In genomic region chr12:51502724-51503123, GRCm38 (mm10) we compare ENCODE assay signal across 22 mouse cellular contexts.
A peak's percentile ranks its signal among the peaks of the same experiment; 100 is the strongest.
DNase-seq lines count a peak whose midpoint lies in the region; ATAC-seq and TF ChIP-seq lines count a peak whose summit lies in the region.
"Had no signal": no experiment of that assay in that cellular context is flagged by ENCODE, and none has a peak within 500 bp of the region (broad histone marks: within the 10 kb centered on the region; RNA-seq: fewer than 3 reads in every experiment).

No protein-coding gene starts in this region.

- no peaks in the 10 kb centered on the region for H3K4me1 ChIP-seq in kidney, adult 2 months (ENCODE audit: control insufficient read depth, insufficient read depth, low read length)
- no peaks in the 10 kb centered on the region for H3K4me1 ChIP-seq in kidney, embryonic 14.5 days (ENCODE audit: control insufficient read depth, insufficient read depth, low read length)
- H3K4me1 ChIP-seq in liver, embryonic 12.5 days: peaks cover 53% of the 10 kb centered on the region
- H3K4me1 ChIP-seq in liver, embryonic 11.5 days (replicated peaks; ENCODE audit: control insufficient read depth, insufficient read depth, low read length): peaks cover 19% of the 10 kb centered on the region
- H3K4me1 ChIP-seq in liver, postnatal 0 days (ENCODE audit: insufficient read depth): 0 out of 2 replicates have a peak, but pooled peaks cover 5% of the 10 kb centered on the region
- H3K4me1 ChIP-seq in midbrain, embryonic 16.5 days (ENCODE audit: control insufficient read depth, insufficient read depth, low read length): no peaks in the 10 kb centered on the region; the same call in 1 of the 2 replicates

- H3K9ac ChIP-seq in kidney, embryonic 14.5 days (ENCODE audit: low read depth, low read length): no peak overlapping the region
- H3K9ac ChIP-seq in liver, embryonic 12.5 days: no peak overlapping the region
- no peak overlapping the region for H3K9ac ChIP-seq in liver, embryonic 11.5 days (ENCODE audit: low read depth, low read length)
- no peak overlapping the region for H3K9ac ChIP-seq in liver, postnatal 0 days (replicated peaks)
- H3K9ac ChIP-seq in midbrain, embryonic 16.5 days (ENCODE audit: low read depth, low read length): no peak overlapping the region
- H3K9ac ChIP-seq: forebrain, embryonic 13.5 days; hindbrain, embryonic 13.5 days had no signal

- H3K27ac ChIP-seq in kidney, adult 2 months (ENCODE audit: insufficient read depth, low read depth, low read length): no peak overlapping the region
- H3K27ac ChIP-seq in kidney, embryonic 14.5 days (ENCODE audit: low read depth, low read length): no peak overlapping the region
- no peak overlapping the region for H3K27ac ChIP-seq in liver, embryonic 12.5 days
- H3K27ac ChIP-seq in liver, embryonic 11.5 days (ENCODE audit: low read depth, low read length): no peak overlapping the region
- no peak overlapping the region for H3K27ac ChIP-seq in liver, postnatal 0 days (ENCODE audit: low read depth)
- H3K27ac ChIP-seq in midbrain, embryonic 16.5 days (ENCODE audit: low read length): no peak overlapping the region
- H3K27ac ChIP-seq: forebrain, embryonic 10.5 days; forebrain, embryonic 13.5 days; hindbrain, embryonic 10.5 days; hindbrain, embryonic 13.5 days had no signal

- H3K9me3 ChIP-seq in kidney, embryonic 14.5 days (ENCODE audit: control insufficient read depth, low read length): no peaks in the 10 kb centered on the region
- H3K9me3 ChIP-seq in liver, embryonic 12.5 days (replicated peaks): no peaks in the 10 kb centered on the region
- no peaks in the 10 kb centered on the region for H3K9me3 ChIP-seq in liver, embryonic 11.5 days (ENCODE audit: control insufficient read depth, low read length)
- H3K9me3 ChIP-seq in liver, postnatal 0 days (ENCODE audit: low read length): no peaks in the 10 kb centered on the region
- no peaks in the 10 kb centered on the region for H3K9me3 ChIP-seq in midbrain, embryonic 16.5 days (replicated peaks; ENCODE audit: control insufficient read depth, low read length, poor library complexity, severe bottlenecking)
- H3K9me3 ChIP-seq: forebrain, embryonic 10.5 days; forebrain, embryonic 13.5 days; hindbrain, embryonic 10.5 days; hindbrain, embryonic 13.5 days had no signal

- TF ChIP-seq EP300 in liver, postnatal 0 days (IDR thresholded peaks at IDR 0.05; ENCODE audit: low read depth): no peak

- H3K4me3 ChIP-seq in kidney, adult 2 months (ENCODE audit: insufficient read depth, low read depth, low read length): no peak overlapping the region
- no peak overlapping the region for H3K4me3 ChIP-seq in kidney, embryonic 14.5 days (ENCODE audit: low read length)
- H3K4me3 ChIP-seq in liver, embryonic 12.5 days: no peak overlapping the region
- H3K4me3 ChIP-seq in liver, embryonic 11.5 days (ENCODE audit: low read depth, low read length): no peak overlapping the region
- no peak overlapping the region for H3K4me3 ChIP-seq in liver, postnatal 0 days (ENCODE audit: low read depth, low read length)
- H3K4me3 ChIP-seq in midbrain, embryonic 16.5 days (ENCODE audit: low read depth, low read length): no peak overlapping the region
- H3K4me3 ChIP-seq: forebrain, embryonic 10.5 days; forebrain, embryonic 13.5 days; hindbrain, embryonic 10.5 days; hindbrain, embryonic 13.5 days had no signal

- H3K27me3 ChIP-seq in kidney, adult 2 months (replicated peaks; ENCODE audit: control insufficient read depth, insufficient read depth, low read length): no peaks in the 10 kb centered on the region
- H3K27me3 ChIP-seq in kidney, embryonic 14.5 days (ENCODE audit: control insufficient read depth, insufficient read depth, low read length): no peaks in the 10 kb centered on the region
- H3K27me3 ChIP-seq in liver, embryonic 12.5 days (replicated peaks): no peaks in the 10 kb centered on the region; the same call in 1 of the 2 replicates
- H3K27me3 ChIP-seq in liver, embryonic 11.5 days (replicated peaks; ENCODE audit: control insufficient read depth, insufficient read depth, low read length): no peaks in the 10 kb centered on the region
- no peaks in the 10 kb centered on the region for H3K27me3 ChIP-seq in liver, postnatal 0 days (ENCODE audit: insufficient read depth, low read length)
- no peaks in the 10 kb centered on the region for H3K27me3 ChIP-seq in midbrain, embryonic 16.5 days (ENCODE audit: control insufficient read depth, insufficient read depth, low read depth, low read length)
- H3K27me3 ChIP-seq: forebrain, embryonic 13.5 days; hindbrain, embryonic 13.5 days had no signal

- 70% methylated on average over 4 of the region's 4 CpGs for WGBS in kidney, adult 2 months
- 94% methylated on average over 4 of the region's 4 CpGs for WGBS in kidney, embryonic 14.5 days
- WGBS in liver, embryonic 12.5 days (ENCODE audit: insufficient replicate concordance): 71% methylated on average over 4 of the region's 4 CpGs
- 82% methylated on average over 4 of the region's 4 CpGs for WGBS in liver, embryonic 11.5 days
- WGBS in liver, postnatal 0 days (ENCODE audit: insufficient replicate concordance): 56% methylated on average over 4 of the region's 4 CpGs
- WGBS in midbrain, embryonic 16.5 days: 85% methylated on average over 4 of the region's 4 CpGs

- TF ChIP-seq POLR2A in kidney, adult 2 months (IDR thresholded peaks at IDR 0.05; ENCODE audit: low read depth, low read length): no peak

- ATAC-seq in kidney, embryonic 14.5 days (ENCODE audit: low FRiP score, low TSS enrichment): no peak
- ATAC-seq in liver, embryonic 12.5 days: no peak
- ATAC-seq in liver, embryonic 11.5 days (replicated peaks; ENCODE audit: low FRiP score): no peak
- peak; percentile 55 for ATAC-seq in liver, postnatal 0 days
- ATAC-seq in midbrain, embryonic 16.5 days: no peak
- ATAC-seq: activated CD4-positive, CD25-positive, alpha-beta regulatory T cell, adult 4 months; forebrain, embryonic 13.5 days; forebrain, embryonic 16.5 days had no signal

- peak; percentile 26 for DNase-seq in kidney, adult 2 months
- DNase-seq in liver, embryonic 11.5 days (ENCODE audit: low spot score): no peak
- DNase-seq in liver, postnatal 0 days: no peak
- no peak for DNase-seq in heart, postnatal 4 days
- DNase-seq: adrenal gland, adult 8-10 months; adrenal gland, postnatal 25 days; cerebellum, adult 11-12 months; cerebellum, adult 8-10 months; cerebellum, postnatal 10 days; cerebellum, postnatal 36 days; embryo, embryonic 11 days; gastrocnemius, postnatal 10 days; gastrocnemius, postnatal 36 days had no signal

- no peak overlapping the region for H3K4me2 ChIP-seq in kidney, embryonic 14.5 days (replicated peaks; ENCODE audit: low read depth, low read length)
- peak overlapping the region; percentile 52; the same call in 1 of the 2 replicates for H3K4me2 ChIP-seq in liver, embryonic 12.5 days
- no peak overlapping the region for H3K4me2 ChIP-seq in liver, embryonic 11.5 days
- peak overlapping the region; percentile 35; the same call in 1 of the 2 replicates for H3K4me2 ChIP-seq in liver, postnatal 0 days (ENCODE audit: low read depth, low read length)
- H3K4me2 ChIP-seq in midbrain, embryonic 16.5 days (ENCODE audit: low read length): no peak overlapping the region
- H3K4me2 ChIP-seq: forebrain, embryonic 13.5 days; hindbrain, embryonic 13.5 days had no signal

- no peak for TF ChIP-seq CTCF in kidney, adult 2 months (conservative IDR thresholded peaks at IDR 0.05; ENCODE audit: insufficient read depth, insufficient read length, low read depth, low read length)
- no peak for TF ChIP-seq CTCF in liver, postnatal 0 days (IDR thresholded peaks at IDR 0.05; ENCODE audit: low read depth)

- H3K36me3 ChIP-seq in kidney, adult 2 months (ENCODE audit: control insufficient read depth, insufficient read depth, low read length): no peaks in the 10 kb centered on the region
- H3K36me3 ChIP-seq in kidney, embryonic 14.5 days (ENCODE audit: control insufficient read depth, insufficient read depth, low read length): no peaks in the 10 kb centered on the region
- no peaks in the 10 kb centered on the region for H3K36me3 ChIP-seq in liver, embryonic 12.5 days
- H3K36me3 ChIP-seq in liver, embryonic 11.5 days (ENCODE audit: control insufficient read depth, insufficient read depth, low read length): no peaks in the 10 kb centered on the region
- no peaks in the 10 kb centered on the region for H3K36me3 ChIP-seq in liver, postnatal 0 days (replicated peaks; ENCODE audit: insufficient read depth, low read length)
- H3K36me3 ChIP-seq in midbrain, embryonic 16.5 days (ENCODE audit: control insufficient read depth, insufficient read depth, low read length): no peaks in the 10 kb centered on the region
- H3K36me3 ChIP-seq: forebrain, embryonic 10.5 days; hindbrain, embryonic 10.5 days; hindbrain, embryonic 13.5 days had no signal

Comparison
In these comparisons a context has a peak if more than half of its experiments do, and no peak if none do; other contexts are left out.
1. H3K4me2 ChIP-seq: peak in liver, embryonic 12.5 days (single experiment) and liver, postnatal 0 days (single experiment); none in kidney, embryonic 14.5 days (single experiment), liver, embryonic 11.5 days (single experiment) and midbrain, embryonic 16.5 days (single experiment).